Mouse (Mus musculus) heart, embryonic 15.5 days (tissue): Measurements from ENCODE around the gene Ube2v1. TPM values are rescaled to one million over a fixed set of nuclear protein-coding genes. Genes with fewer than 3 reads are reported as not detected.

Experiments used
- ATAC-seq: fragments of 200-750 bp; cut with Nextera tagmentation; replicated peaks from 2 replicates; pipeline ENCODE4 v1.8.0; 2017; ENCODE audit warnings: low read depth, moderate TSS enrichment; ENCODE audit not compliant: insufficient number of reproducible peaks, insufficient read depth, low FRiP score
- H3K27ac ChIP-seq: fragments of 300-500 bp; sonication (generic); 2 replicates; pipeline ENCODE4 v1.5.1; 2015; ENCODE audit warnings: mild to moderate bottlenecking, inconsistent platforms
- H3K27me3 ChIP-seq: fragments of 300-500 bp; sonication (generic); 2 replicates; pipeline ENCODE4 v1.6.1; 2015; ENCODE audit warnings: inconsistent platforms
- H3K36me3 ChIP-seq: fragments of 300-500 bp; sonication (generic); 2 replicates; pipeline ENCODE4 v1.6.1; 2015; ENCODE audit warnings: mild to moderate bottlenecking, inconsistent platforms
- H3K4me1 ChIP-seq: fragments of 300-500 bp; sonication (generic); replicated peaks from 2 replicates; pipeline ENCODE4 v1.6.1; 2015; ENCODE audit warnings: inconsistent platforms
- H3K4me2 ChIP-seq: fragments of 300-500 bp; sonication (generic); 2 replicates; pipeline ENCODE4 v1.6.1; 2015; ENCODE audit warnings: inconsistent platforms, mild to moderate bottlenecking, moderate library complexity
- H3K4me3 ChIP-seq: fragments of 300-500 bp; sonication (generic); 2 replicates; pipeline ENCODE4 v1.5.1; 2015; ENCODE audit warnings: mild to moderate bottlenecking, inconsistent platforms
- H3K9ac ChIP-seq: fragments of 300-500 bp; sonication (generic); 2 replicates; pipeline ENCODE4 v1.6.1; 2015; ENCODE audit warnings: mild to moderate bottlenecking, inconsistent platforms
- H3K9me3 ChIP-seq: fragments of 300-500 bp; sonication (generic); replicated peaks from 2 replicates; pipeline ENCODE4 v1.6.1; 2016; ENCODE audit warnings: inconsistent platforms
- WGBS: fragments of 180-500 bp; shearing (Covaris S2); methylation state at CpG from one replicate; pipeline ENCODE4 v1.1.7; 2015; ENCODE audit warnings: mixed read lengths; 5-methylcytosine and 5-hydroxymethylcytosine counted together
- polyA plus RNA-seq: library from polyadenylated mRNA; unstranded; fragments of >200 nt; fragmentation: Nextera tagmentation; extraction: Ambion mirVana; gene quantifications from 2 replicates; pipeline ENCODE4 v1.2.1, GENCODE M21; 2015

Gene Ube2v1
- polyA plus RNA-seq, 1 experiment from 2014 or later: 179 TPM

DNA sequence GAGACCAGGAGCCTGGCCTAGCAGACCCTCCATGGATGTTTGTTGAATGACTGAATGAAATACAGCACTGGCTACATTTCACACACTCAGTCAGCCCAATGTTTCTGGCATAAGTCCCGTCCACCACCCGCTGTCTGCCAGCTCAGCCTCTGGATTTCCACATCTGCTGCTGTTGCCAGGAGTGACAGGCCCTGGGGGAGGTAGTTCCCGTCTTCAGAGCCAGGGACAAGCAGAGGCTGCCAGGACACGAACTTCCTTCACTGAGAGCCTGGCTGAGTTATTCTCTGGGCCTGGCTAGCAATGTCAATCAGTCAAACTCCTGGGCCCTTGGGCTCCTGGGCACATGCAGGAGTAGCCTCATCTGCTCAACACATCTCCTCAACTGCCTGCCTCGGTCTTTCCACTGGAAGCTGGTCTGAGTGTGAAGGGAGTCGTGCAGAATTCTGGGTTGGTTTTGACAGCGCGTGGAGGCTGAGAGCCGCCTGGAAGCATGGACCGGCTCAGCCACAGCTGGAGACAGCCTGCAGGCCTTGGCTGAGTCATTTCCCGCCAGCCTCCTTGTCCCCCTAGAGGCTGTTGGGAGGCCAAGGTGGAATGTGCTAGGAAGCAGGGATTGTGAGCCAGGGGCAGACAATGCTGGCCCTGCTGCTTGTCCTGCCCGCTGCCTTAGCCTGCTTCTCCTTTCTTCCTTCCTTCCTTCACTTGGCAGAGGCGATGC, 61.8 kb downstream of the Ube2v1 start:
- H3K4me3 ChIP-seq: no peak overlapping the region
- H3K9ac ChIP-seq: no peak overlapping the region
- ATAC-seq: peak; percentile 56
- no peaks in the 10 kb centered on the region for H3K36me3 ChIP-seq
- 54% methylated on average over 13 of the region's 13 CpGs for WGBS
- no peak overlapping the region for H3K4me2 ChIP-seq
- no peaks in the 10 kb centered on the region for H3K27me3 ChIP-seq
- no peaks in the 10 kb centered on the region for H3K9me3 ChIP-seq
- peaks cover 24% of the 10 kb centered on the region for H3K4me1 ChIP-seq
- peak overlapping the region; percentile 77 for H3K27ac ChIP-seq

- no peaks in the 10 kb centered on the region for H3K36me3 ChIP-seq
- H3K27ac ChIP-seq: 0 out of 2 replicates have a peak overlapping the region, but pooled peaks have one; percentile 0
- no peak overlapping the region for H3K4me2 ChIP-seq
- peaks cover 42% of the 10 kb centered on the region for H3K4me1 ChIP-seq
- no peak overlapping the region for H3K9ac ChIP-seq
- WGBS: 73% methylated on average over 9 of the region's 9 CpGs
- no peak overlapping the region for H3K4me3 ChIP-seq
- no peaks in the 10 kb centered on the region for H3K9me3 ChIP-seq
- no peak for ATAC-seq
- no peaks in the 10 kb centered on the region for H3K27me3 ChIP-seq
Observed at GRCm38 (mm10) chr2:167568112-167568511, 63.8 kb downstream of the Ube2v1 start.

DNA sequence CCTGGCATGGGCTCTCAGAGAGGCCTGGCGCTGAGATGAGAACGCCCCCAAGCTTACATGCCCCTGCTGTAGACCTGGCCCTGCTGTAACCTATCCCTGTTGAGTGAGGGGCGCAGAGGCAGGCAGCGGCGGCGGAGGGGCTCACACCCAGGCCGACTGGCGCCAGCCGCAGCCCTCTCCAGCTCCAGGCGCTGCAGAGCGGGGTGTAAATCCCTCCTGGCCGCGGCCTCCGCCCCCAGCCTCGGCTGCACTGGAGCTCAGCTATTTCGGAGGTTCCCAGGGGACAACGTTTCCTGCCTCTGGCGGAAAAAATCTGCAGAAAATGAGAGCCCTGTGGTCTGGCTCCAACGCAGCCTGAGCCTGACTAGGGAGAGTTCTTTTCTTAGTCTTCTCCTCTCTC, 66.2 kb downstream of the Ube2v1 start:
- peak overlapping the region; percentile 20; the same call in 1 of the 2 replicates for H3K4me3 ChIP-seq
- no peaks in the 10 kb centered on the region for H3K9me3 ChIP-seq
- H3K36me3 ChIP-seq: no peaks in the 10 kb centered on the region
- H3K27ac ChIP-seq: peak overlapping the region; percentile 91
- WGBS: 6% methylated on average over 19 of the region's 19 CpGs
- H3K4me1 ChIP-seq: peaks cover 53% of the 10 kb centered on the region
- H3K9ac ChIP-seq: peak overlapping the region; percentile 33; the same call in 1 of the 2 replicates
- peak overlapping the region; percentile 49 for H3K4me2 ChIP-seq
- H3K27me3 ChIP-seq: 0 out of 2 replicates have a peak, but pooled peaks cover under 1% of the 10 kb centered on the region
- ATAC-seq: no peak; the same call in 1 of the 2 replicates

DNA sequence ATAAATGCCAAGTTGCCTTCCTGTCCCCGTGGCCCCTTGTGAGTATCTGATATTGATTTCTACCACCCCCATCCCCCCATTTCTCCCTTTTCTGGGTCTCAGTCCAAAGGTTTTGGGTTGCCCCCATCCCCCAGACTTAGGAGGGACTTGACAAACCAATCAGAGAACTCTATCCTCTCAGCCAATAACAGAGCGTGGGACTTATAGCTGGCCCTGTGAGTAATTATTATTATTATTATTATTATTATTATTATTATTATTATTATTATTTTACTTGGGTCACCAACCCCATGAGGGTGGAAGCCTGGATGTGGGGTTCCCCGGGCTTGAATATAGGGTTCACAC, 66.6 kb downstream of the Ube2v1 start:
- peak overlapping the region; percentile 49; the same call in 1 of the 2 replicates for H3K4me2 ChIP-seq
- H3K27ac ChIP-seq: peak overlapping the region; percentile 91
- H3K4me1 ChIP-seq: peaks cover 49% of the 10 kb centered on the region
- no peak for ATAC-seq
- H3K9ac ChIP-seq: no peak overlapping the region
- WGBS: 45% methylated on average over 3 of the region's 3 CpGs
- H3K36me3 ChIP-seq: no peaks in the 10 kb centered on the region
- H3K27me3 ChIP-seq: 0 out of 2 replicates have a peak, but pooled peaks cover 4% of the 10 kb centered on the region
- H3K9me3 ChIP-seq: no peaks in the 10 kb centered on the region
- H3K4me3 ChIP-seq: no peak overlapping the region; the same call in 1 of the 2 replicates

- no peak for ATAC-seq
- Histone ChIP-seq H3K4me3 (no peak overlapping the region), H3K4me2 (no peak overlapping the region), H3K27ac (peak overlapping the region; percentile 91), H3K9ac (no peak overlapping the region), H3K4me1 (peaks cover 45% of the 10 kb centered on the region), H3K36me3 (no peaks in the 10 kb centered on the region), H3K27me3 (0 out of 2 replicates have a peak, but pooled peaks cover 6% of the 10 kb centered on the region), H3K9me3 (no peaks in the 10 kb centered on the region)
- WGBS: 78% methylated on average over 13 of the region's 13 CpGs
Observed at GRCm38 (mm10) chr2:167564551-167565311, 67.2 kb downstream of the Ube2v1 start.

GRCm38 (mm10) chr2:167563703-167564102, 68.2 kb downstream of the Ube2v1 start:
- no peak overlapping the region for H3K27ac ChIP-seq
- no peaks in the 10 kb centered on the region for H3K36me3 ChIP-seq
- whole genome bisulfite sequencing: 31% methylated on average over 12 of the region's 12 CpGs
- H3K4me3 ChIP-seq: no peak overlapping the region
- H3K27me3 ChIP-seq: 0 out of 2 replicates have a peak, but pooled peaks cover 6% of the 10 kb centered on the region
- no peak for ATAC-seq
- no peak overlapping the region for H3K9ac ChIP-seq
- no peaks in the 10 kb centered on the region for H3K9me3 ChIP-seq
- peaks cover 51% of the 10 kb centered on the region for H3K4me1 ChIP-seq
- no peak overlapping the region for H3K4me2 ChIP-seq

DNA sequence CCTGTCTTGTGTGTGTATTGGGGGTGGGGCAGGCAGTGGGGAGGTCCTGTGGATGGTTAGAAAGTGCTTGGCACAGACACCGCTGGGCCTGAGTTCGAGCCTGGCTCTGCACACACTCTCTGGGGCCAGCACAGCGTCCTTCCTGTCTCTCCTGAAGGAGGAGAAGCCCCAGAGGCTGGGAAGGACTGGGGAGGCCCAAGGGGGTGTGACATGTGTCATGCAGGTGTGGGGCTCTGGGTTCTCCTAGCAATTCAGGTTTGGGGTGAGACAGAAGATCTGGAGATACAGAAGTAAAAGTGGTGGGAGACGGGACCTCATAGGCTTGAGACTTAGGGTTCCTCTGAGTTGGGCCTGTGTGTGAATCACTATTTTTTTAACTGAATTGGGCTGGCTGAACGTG, 68.9 kb downstream of the Ube2v1 start:
- Histone ChIP-seq H3K9me3 (no peaks in the 10 kb centered on the region), H3K9ac (no peak overlapping the region), H3K4me2 (no peak overlapping the region), H3K4me1 (peaks cover 48% of the 10 kb centered on the region), H3K27me3 (0 out of 2 replicates have a peak, but pooled peaks cover 6% of the 10 kb centered on the region), H3K4me3 (no peak overlapping the region), H3K27ac (no peak overlapping the region), H3K36me3 (no peaks in the 10 kb centered on the region)
- ATAC-seq: no peak
- 74% methylated on average over 5 of the region's 5 CpGs for WGBS

DNA sequence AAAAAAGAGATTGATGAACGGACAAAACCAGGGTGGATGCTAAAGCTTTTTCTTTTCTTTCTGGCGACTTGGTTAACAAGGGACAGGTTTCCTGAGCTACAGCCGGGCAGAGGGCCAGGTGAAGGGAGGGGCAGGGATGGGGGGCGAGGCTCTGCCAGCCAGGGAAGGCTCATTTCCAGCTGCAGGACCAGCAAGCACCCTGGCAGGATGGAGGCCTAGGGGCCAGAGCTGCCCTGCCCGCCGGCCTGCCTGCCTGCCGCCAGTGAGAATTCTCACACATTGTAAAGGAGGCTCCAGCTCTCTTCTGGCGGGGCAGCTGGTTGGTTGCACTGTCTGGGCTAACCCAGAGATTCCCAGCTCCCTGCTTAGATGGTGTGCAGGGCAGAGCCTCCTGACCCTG, 69.8 kb downstream of the Ube2v1 start:
- H3K36me3 ChIP-seq: no peaks in the 10 kb centered on the region
- H3K27ac ChIP-seq: peak overlapping the region; percentile 69
- no peak overlapping the region for H3K9ac ChIP-seq
- no peaks in the 10 kb centered on the region for H3K9me3 ChIP-seq
- no peak overlapping the region for H3K4me3 ChIP-seq
- 24% methylated on average over 8 of the region's 8 CpGs for WGBS
- 0 out of 2 replicates have a peak, but pooled peaks have one; percentile 34 for ATAC-seq
- no peak overlapping the region for H3K4me2 ChIP-seq
- H3K4me1 ChIP-seq: peaks cover 46% of the 10 kb centered on the region
- H3K27me3 ChIP-seq: 0 out of 2 replicates have a peak, but pooled peaks cover 6% of the 10 kb centered on the region

- WGBS: 17% methylated on average over 27 of the region's 27 CpGs
- peak overlapping the region; percentile 57 for H3K4me2 ChIP-seq
- H3K27ac ChIP-seq: 0 out of 2 replicates have a peak overlapping the region, but pooled peaks have one; percentile 16
- peak overlapping the region; percentile 41 for H3K9ac ChIP-seq
- H3K4me3 ChIP-seq: peak overlapping the region; percentile 24; the same call in 1 of the 2 replicates
- no peaks in the 10 kb centered on the region for H3K36me3 ChIP-seq
- H3K27me3 ChIP-seq: 0 out of 2 replicates have a peak, but pooled peaks cover 6% of the 10 kb centered on the region
- H3K4me1 ChIP-seq: peaks cover 37% of the 10 kb centered on the region
- H3K9me3 ChIP-seq: no peaks in the 10 kb centered on the region
- ATAC-seq: no peak
Observed at GRCm38 (mm10) chr2:167559413-167559812, 72.5 kb downstream of the Ube2v1 start.
